ENCODE assay signal across 13 mouse cellular contexts in genomic region chr10:122029738-122030137, GRCm38 (mm10). TPM values are rescaled to one million over a fixed set of nuclear protein-coding genes. Genes with fewer than 3 reads are reported as not detected.
DNase-seq lines count a peak whose midpoint lies in the region; ATAC-seq lines count a peak whose summit lies in the region.
"Had no signal": no experiment of that assay in that cellular context is flagged by ENCODE, and none has a peak within 500 bp of the region (broad histone marks: within the 10 kb centered on the region; RNA-seq: fewer than 3 reads in every experiment).

No protein-coding gene starts in this region.

- peak overlapping the region; percentile 32 for H3K4me2 ChIP-seq in embryonic facial prominence, embryonic 13.5 days
- 0 out of 2 replicates have a peak overlapping the region, but pooled peaks have one; percentile 10 for H3K4me2 ChIP-seq in limb, embryonic 11.5 days (ENCODE audit: low read depth, severe bottlenecking)
- 0 out of 2 replicates have a peak overlapping the region, but pooled peaks have one; percentile 5 for H3K4me2 ChIP-seq in embryonic facial prominence, embryonic 14.5 days (ENCODE audit: low read depth, low read length)
- peak overlapping the region; percentile 49 for H3K4me2 ChIP-seq in limb, embryonic 13.5 days (replicated peaks)

- 52% methylated on average over 7 of the region's 7 CpGs for WGBS in embryonic facial prominence, embryonic 13.5 days
- 89% methylated on average over 7 of the region's 7 CpGs for WGBS in embryonic facial prominence, embryonic 10.5 days
- WGBS in limb, embryonic 11.5 days, result 44% methylated on average over 7 of the region's 7 CpGs
- 75% methylated on average over 7 of the region's 7 CpGs for WGBS in limb, embryonic 10.5 days
- WGBS in embryonic facial prominence, embryonic 14.5 days, result 56% methylated on average over 7 of the region's 7 CpGs
- 18% methylated on average over 7 of the region's 7 CpGs for WGBS in limb, embryonic 13.5 days

- no peak for DNase-seq in embryonic facial prominence, embryonic 10.5 days (ENCODE audit: low spot score)
- DNase-seq in limb, embryonic 11.5 days (ENCODE audit: low spot score), result no peak
- DNase-seq in limb, embryonic 10.5 days (ENCODE audit: low spot score), result no peak
- DNase-seq in embryonic facial prominence, embryonic 14.5 days (ENCODE audit: low spot score), result peak; percentile 21
- no peak for DNase-seq in cerebellum, postnatal 36 days
- no peak for DNase-seq in layer of hippocampus, adult 9-10 months (ENCODE audit: low spot score)
- DNase-seq: cerebellum, postnatal 10 days; heart, postnatal 4 days; thymus, adult 2 months had no signal

- H3K36me3 ChIP-seq in embryonic facial prominence, embryonic 13.5 days, result no peaks in the 10 kb centered on the region
- no peaks in the 10 kb centered on the region; the same call in 1 of the 2 replicates for H3K36me3 ChIP-seq in embryonic facial prominence, embryonic 10.5 days (replicated peaks)
- no peaks in the 10 kb centered on the region for H3K36me3 ChIP-seq in limb, embryonic 11.5 days (ENCODE audit: control insufficient read depth, insufficient read depth, low read length)
- H3K36me3 ChIP-seq in limb, embryonic 10.5 days, result no peaks in the 10 kb centered on the region
- no peaks in the 10 kb centered on the region for H3K36me3 ChIP-seq in embryonic facial prominence, embryonic 14.5 days (ENCODE audit: control insufficient read depth, insufficient read depth, low read length)
- H3K36me3 ChIP-seq in limb, embryonic 13.5 days, result no peaks in the 10 kb centered on the region

- H3K4me3 ChIP-seq in embryonic facial prominence, embryonic 13.5 days, result no peak overlapping the region
- no peak overlapping the region for H3K4me3 ChIP-seq in embryonic facial prominence, embryonic 10.5 days
- no peak overlapping the region for H3K4me3 ChIP-seq in limb, embryonic 11.5 days (ENCODE audit: low read depth, low read length)
- H3K4me3 ChIP-seq in limb, embryonic 10.5 days, result no peak overlapping the region
- no peak overlapping the region for H3K4me3 ChIP-seq in embryonic facial prominence, embryonic 14.5 days (ENCODE audit: low read depth, low read length)
- H3K4me3 ChIP-seq in limb, embryonic 13.5 days, result no peak overlapping the region
- H3K4me3 ChIP-seq: erythroblast, embryonic 14.5 days had no signal

- no peaks in the 10 kb centered on the region for H3K27me3 ChIP-seq in embryonic facial prominence, embryonic 13.5 days
- H3K27me3 ChIP-seq in embryonic facial prominence, embryonic 10.5 days (replicated peaks; ENCODE audit: low read depth, poor library complexity, severe bottlenecking), result no peaks in the 10 kb centered on the region
- H3K27me3 ChIP-seq in limb, embryonic 11.5 days (ENCODE audit: control insufficient read depth, insufficient read depth, low read length), result no peaks in the 10 kb centered on the region
- no peaks in the 10 kb centered on the region for H3K27me3 ChIP-seq in limb, embryonic 10.5 days (ENCODE audit: low read depth, poor library complexity, severe bottlenecking)
- H3K27me3 ChIP-seq in embryonic facial prominence, embryonic 14.5 days (replicated peaks; ENCODE audit: control insufficient read depth, insufficient read depth, low read length), result no peaks in the 10 kb centered on the region
- H3K27me3 ChIP-seq in limb, embryonic 13.5 days, result no peaks in the 10 kb centered on the region

- peaks cover 19% of the 10 kb centered on the region; the same call in 1 of the 2 replicates for H3K4me1 ChIP-seq in embryonic facial prominence, embryonic 13.5 days
- H3K4me1 ChIP-seq in embryonic facial prominence, embryonic 10.5 days, result peaks cover 11% of the 10 kb centered on the region
- peaks cover 4% of the 10 kb centered on the region; the same call in 1 of the 2 replicates for H3K4me1 ChIP-seq in limb, embryonic 11.5 days (ENCODE audit: control insufficient read depth, insufficient read depth, low read length)
- H3K4me1 ChIP-seq in limb, embryonic 10.5 days, result peaks cover 16% of the 10 kb centered on the region
- H3K4me1 ChIP-seq in embryonic facial prominence, embryonic 14.5 days (ENCODE audit: control insufficient read depth, insufficient read depth, low read length), result 0 out of 2 replicates have a peak, but pooled peaks cover 4% of the 10 kb centered on the region
- H3K4me1 ChIP-seq in limb, embryonic 13.5 days, result peaks cover 35% of the 10 kb centered on the region

- no peaks in the 10 kb centered on the region for H3K9me3 ChIP-seq in embryonic facial prominence, embryonic 13.5 days
- H3K9me3 ChIP-seq in embryonic facial prominence, embryonic 10.5 days, result no peaks in the 10 kb centered on the region
- H3K9me3 ChIP-seq in limb, embryonic 11.5 days (ENCODE audit: control insufficient read depth, low read length), result no peaks in the 10 kb centered on the region
- H3K9me3 ChIP-seq in limb, embryonic 10.5 days (replicated peaks), result no peaks in the 10 kb centered on the region
- H3K9me3 ChIP-seq in embryonic facial prominence, embryonic 14.5 days (ENCODE audit: control insufficient read depth, low read length), result no peaks in the 10 kb centered on the region
- no peaks in the 10 kb centered on the region for H3K9me3 ChIP-seq in limb, embryonic 13.5 days

- H3K27ac ChIP-seq in embryonic facial prominence, embryonic 13.5 days, result peak overlapping the region; percentile 49; the same call in 1 of the 2 replicates
- no peak overlapping the region for H3K27ac ChIP-seq in embryonic facial prominence, embryonic 10.5 days (replicated peaks)
- peak overlapping the region; percentile 42; the same call in 1 of the 2 replicates for H3K27ac ChIP-seq in limb, embryonic 11.5 days (replicated peaks; ENCODE audit: low read depth, low read length)
- H3K27ac ChIP-seq in limb, embryonic 10.5 days, result no peak overlapping the region; the same call in 1 of the 2 replicates
- peak overlapping the region; percentile 34; the same call in 1 of the 2 replicates for H3K27ac ChIP-seq in embryonic facial prominence, embryonic 14.5 days (replicated peaks; ENCODE audit: low read depth, low read length)
- H3K27ac ChIP-seq in limb, embryonic 13.5 days, result peak overlapping the region; percentile 29
- H3K27ac ChIP-seq: liver, embryonic 14.5 days had no signal

- ATAC-seq in embryonic facial prominence, embryonic 13.5 days (ENCODE audit: insufficient number of reproducible peaks, insufficient read depth, low FRiP score, low TSS enrichment, low read depth), result no peak
- ATAC-seq in limb, embryonic 11.5 days (ENCODE audit: insufficient number of reproducible peaks, low FRiP score, low TSS enrichment, low read depth), result no peak
- no peak for ATAC-seq in embryonic facial prominence, embryonic 14.5 days (ENCODE audit: low read depth)
- ATAC-seq in limb, embryonic 13.5 days (ENCODE audit: low FRiP score, low read depth), result no peak

- no peak overlapping the region for H3K9ac ChIP-seq in embryonic facial prominence, embryonic 13.5 days
- H3K9ac ChIP-seq in limb, embryonic 11.5 days (ENCODE audit: low read length), result no peak overlapping the region
- no peak overlapping the region for H3K9ac ChIP-seq in embryonic facial prominence, embryonic 14.5 days (ENCODE audit: low read depth, low read length)
- no peak overlapping the region for H3K9ac ChIP-seq in limb, embryonic 13.5 days
- H3K9ac ChIP-seq: liver, embryonic 14.5 days had no signal

RNA-seq across cellular contexts. Expression of gene Srgap1, which starts 17.4 kb away (rescaled TPM):
- polyA plus RNA-seq in embryonic facial prominence, embryonic 13.5 days (2015; fragmentation: Nextera tagmentation; extraction: Ambion mirVana), result 16.3 and 17.4 TPM in 2 replicates
- 7.4 and 9.4 TPM in 2 replicates for polyA plus RNA-seq in embryonic facial prominence, embryonic 10.5 days (2016; fragmentation: Nextera tagmentation; extraction: Ambion mirVana)
- polyA plus RNA-seq in limb, embryonic 11.5 days (2014; fragmentation: Nextera tagmentation; extraction: Ambion mirVana), result 6.1 and 9.0 TPM in 2 replicates
- polyA plus RNA-seq in limb, embryonic 10.5 days (2016; fragmentation: Nextera tagmentation; extraction: Ambion mirVana), result 5.4 and 6.6 TPM in 2 replicates
- polyA plus RNA-seq in embryonic facial prominence, embryonic 14.5 days (2014; fragmentation: Nextera tagmentation; extraction: Ambion mirVana), result 10.7 and 11.1 TPM in 2 replicates
- polyA plus RNA-seq in limb, embryonic 13.5 days (2015; fragmentation: Nextera tagmentation; extraction: Ambion mirVana), result 15.7 and 15.9 TPM in 2 replicates

Comparison
In these comparisons a context has a peak if more than half of its experiments do, and no peak if none do; other contexts are left out.
1. H3K27ac ChIP-seq: peak in embryonic facial prominence, embryonic 13.5 days (single experiment), limb, embryonic 11.5 days (single experiment), embryonic facial prominence, embryonic 14.5 days (single experiment) and limb, embryonic 13.5 days (single experiment); none in embryonic facial prominence, embryonic 10.5 days (single experiment) and limb, embryonic 10.5 days (single experiment).
2. Peak in every context shown above with its lines, with median percentiles within 50 percentile points of each other: H3K4me2 ChIP-seq.